Mouse (Mus musculus) ES-E14 (cell line): ENCODE results near the gene Phlda3. TPM values are rescaled to one million over a fixed set of nuclear protein-coding genes. Genes with fewer than 3 reads are reported as not detected.

Experiments
- DNase-seq: peaks from one replicate; pipeline ENCODE4 v3.0.0-alpha.2; 2013; ENCODE audit warnings: low read depth, low spot score
- H3K27ac ChIP-seq: 2 replicates; pipeline ENCODE4 v1.5.1; 2012; ENCODE audit warnings: low read depth, mild to moderate bottlenecking, low read length, moderate library complexity, mixed read lengths; ENCODE audit not compliant: poor library complexity, insufficient read depth, severe bottlenecking
- H3K36me3 ChIP-seq: 2 replicates; pipeline ENCODE4 v1.6.1; 2012; ENCODE audit warnings: mild to moderate bottlenecking, low read length, moderate library complexity, mixed read lengths; ENCODE audit not compliant: control insufficient read depth, poor library complexity, insufficient read depth, severe bottlenecking
- H3K4me1 ChIP-seq, 2 experiments: fragments of 150-350 bp in 1 of 2; sonication (generic) in 1 of 2; 2 replicates each; pipeline ENCODE4 v1.6.1; 2012; ENCODE audit warnings: low read length in 2 of 2, mild to moderate bottlenecking in 1 of 2, mixed read lengths in 1 of 2; ENCODE audit not compliant: control insufficient read depth in 2 of 2, insufficient read depth in 2 of 2, poor library complexity in 1 of 2
- H3K4me3 ChIP-seq, 2 experiments: fragments of 150-350 bp in 1 of 2; sonication (generic) in 1 of 2; 2 replicates each; pipeline ENCODE4 v1.5.1; 2012; ENCODE audit warnings: low read length in 2 of 2, low read depth in 1 of 2, mild to moderate bottlenecking in 1 of 2, mixed read lengths in 1 of 2; ENCODE audit not compliant: insufficient read depth in 1 of 2, poor library complexity in 1 of 2, severe bottlenecking in 1 of 2
- H3K9ac ChIP-seq: 2 replicates; pipeline ENCODE4 v1.6.1; 2012; ENCODE audit warnings: low read depth, mild to moderate bottlenecking, low read length, mixed read lengths; ENCODE audit not compliant: poor library complexity, insufficient read depth, severe bottlenecking
- H3K9me3 ChIP-seq: fragments of 150-350 bp; sonication (generic); 2 replicates; pipeline ENCODE4 v1.6.1; 2012; ENCODE audit warnings: low read depth, mild to moderate bottlenecking, low read length; ENCODE audit not compliant: control insufficient read depth, insufficient read depth
- CHD2 ChIP-seq: IDR thresholded peaks from 2 replicates; pipeline ENCODE4 v1.6.1; 2014; ENCODE audit warnings: mild to moderate bottlenecking, low read depth, low read length, inconsistent platforms
- HCFC1 ChIP-seq: IDR thresholded peaks from 2 replicates; pipeline ENCODE4 v1.6.1; 2012; ENCODE audit warnings: low read length, inconsistent platforms, borderline replicate concordance; ENCODE audit not compliant: insufficient read depth
- MAFK ChIP-seq: IDR thresholded peaks from 2 replicates; pipeline ENCODE4 v1.6.1; 2014; ENCODE audit warnings: mild to moderate bottlenecking, low read depth, low read length, inconsistent platforms; ENCODE audit not compliant: insufficient read depth
- ZC3H11A ChIP-seq: IDR thresholded peaks from 2 replicates; pipeline ENCODE4 v1.6.1; 2012; ENCODE audit warnings: low read depth, mild to moderate bottlenecking, inconsistent platforms, low read length, borderline replicate concordance
- ZNF384 ChIP-seq: IDR thresholded peaks from 2 replicates; pipeline ENCODE4 v1.6.1; 2012; ENCODE audit warnings: low read depth, low read length, inconsistent platforms
- in situ Hi-C, 2 experiments: fragments of 600-800 bp; cut with MboI; formaldehyde crosslinking; loops; one replicate each; pipeline ENCODE4 v1.15.1; 2025; ENCODE audit warnings: low sequenced_read_pairs in 2 of 2, inconsistent platforms in 1 of 2; ENCODE audit not compliant: unreplicated experiment in 2 of 2
- total RNA-seq: library from RNA; depleted of rRNA; stranded (reverse); fragments of 300-350 nt; gene quantifications from 2 replicates; pipeline ENCODE4 v1.2.3, GENCODE M21; 2012

Gene Phlda3
- total RNA-seq, 1 experiment, result 70.7 TPM

- Histone ChIP-seq H3K9me3 (no peaks in the 10 kb centered on the region), H3K4me1 (peaks cover 0 to 8% of the 10 kb centered on the region in 2 experiments; a peak in 1 of 4 replicates), H3K9ac (no peak overlapping the region), H3K27ac (no peak overlapping the region), H3K36me3 (no peaks in the 10 kb centered on the region), H3K4me3 (no peak overlapping the region)
- TF ChIP-seq HCFC1, result no peak
- no peak for TF ChIP-seq CHD2
- no peak for TF ChIP-seq ZNF384
- no peak for TF ChIP-seq ZC3H11A
- TF ChIP-seq MAFK, result no peak
- DNase-seq, result no peak
- in situ Hi-C loops, result no loop called here
Measured at GRCm38 (mm10) chr1:135812205-135812604, 46.3 kb downstream of the Phlda3 start.

GRCm38 (mm10) chr1:135812618-135813017, 46.7 kb downstream of the Phlda3 start:
- Histone ChIP-seq H3K36me3 (no peaks in the 10 kb centered on the region), H3K4me1 (peaks cover 0 to 6% of the 10 kb centered on the region in 2 experiments; a peak in 1 of 4 replicates), H3K9ac (no peak overlapping the region), H3K4me3 (no peak overlapping the region), H3K9me3 (no peaks in the 10 kb centered on the region), H3K27ac (no peak overlapping the region)
- DNase-seq, result no peak
- in situ Hi-C loops, result no loop called here
- no peak for TF ChIP-seq MAFK
- no peak for TF ChIP-seq HCFC1
- TF ChIP-seq CHD2, result no peak
- TF ChIP-seq ZNF384, result no peak
- TF ChIP-seq ZC3H11A, result no peak

- in situ Hi-C loops, result no loop called here
Measured at GRCm38 (mm10) chr1:135813071-135813470, 47.2 kb downstream of the Phlda3 start.

GRCm38 (mm10) chr1:135813687-135814395, 47.9 kb downstream of the Phlda3 start:
- in situ Hi-C loops, result no loop called here
- H3K9me3 ChIP-seq, result no peaks in the 10 kb centered on the region
- H3K27ac ChIP-seq, result no peak overlapping the region
- no peak for DNase-seq
- TF ChIP-seq HCFC1, result no peak
- no peak for TF ChIP-seq CHD2
- no peak for TF ChIP-seq ZNF384
- no peak overlapping the region for H3K9ac ChIP-seq
- H3K36me3 ChIP-seq, result no peaks in the 10 kb centered on the region
- H3K4me3 ChIP-seq, result no peak overlapping the region
- peaks cover 0 to 10% of the 10 kb centered on the region in 2 experiments; a peak in 1 of 4 replicates for H3K4me1 ChIP-seq

More at GRCm38 (mm10) chr1:135813071-135813470, 47.2 kb downstream of the Phlda3 start:
- H3K4me3 ChIP-seq, result no peak overlapping the region
- H3K9ac ChIP-seq, result no peak overlapping the region
- peaks cover 0 to 8% of the 10 kb centered on the region in 2 experiments; a peak in 1 of 4 replicates for H3K4me1 ChIP-seq
- H3K9me3 ChIP-seq, result no peaks in the 10 kb centered on the region
- H3K27ac ChIP-seq, result no peak overlapping the region
- H3K36me3 ChIP-seq, result no peaks in the 10 kb centered on the region
- no peak for DNase-seq
- TF ChIP-seq HCFC1, result no peak
- TF ChIP-seq CHD2, result no peak
- TF ChIP-seq ZNF384, result no peak
- TF ChIP-seq MAFK, result no peak
- TF ChIP-seq ZC3H11A, result no peak
